Mouse (Mus musculus) spleen, adult 2 months (tissue): ENCODE results near the gene Ehd2. TPM values are rescaled to one million over a fixed set of nuclear protein-coding genes. Genes with fewer than 3 reads are reported as not detected.
A peak's percentile ranks its signal among the peaks of the same experiment; 100 is the strongest.

Source experiments
- DNase-seq, 2 experiments: peaks; one replicate each; pipeline versions ENCODE4 v3.0.0 to v3.0.0-alpha.2; 2012 to 2021; ENCODE audit warnings: low spot score in 2 of 2, low read depth in 1 of 2
- H3K27ac ChIP-seq: fragments of 200-500 bp; 2 replicates; pipeline ENCODE4 v1.5.1; 2012; ENCODE audit warnings: low read length, inconsistent platforms; ENCODE audit not compliant: insufficient read depth
- H3K27me3 ChIP-seq: fragments of 200-500 bp; 2 replicates; pipeline ENCODE4 v1.6.1; 2012; ENCODE audit warnings: mild to moderate bottlenecking, moderate library complexity, low read length, inconsistent platforms; ENCODE audit not compliant: control insufficient read depth, insufficient read depth
- H3K36me3 ChIP-seq: fragments of 200-500 bp; 2 replicates; pipeline ENCODE4 v1.6.1; 2012; ENCODE audit warnings: mild to moderate bottlenecking, low read length, inconsistent platforms; ENCODE audit not compliant: control insufficient read depth, insufficient read depth
- H3K4me1 ChIP-seq: fragments of 200-500 bp; 2 replicates; pipeline ENCODE4 v1.6.1; 2011; ENCODE audit warnings: inconsistent platforms; ENCODE audit not compliant: control insufficient read depth, insufficient read depth, insufficient read length
- H3K4me3 ChIP-seq: fragments of 200-500 bp; 2 replicates; pipeline ENCODE4 v1.5.1; 2011; ENCODE audit warnings: mild to moderate bottlenecking, inconsistent platforms; ENCODE audit not compliant: insufficient read depth, insufficient read length; ENCODE audit errors: extremely low read depth
- CTCF ChIP-seq: fragments of 200-500 bp; IDR thresholded peaks from 2 replicates; pipeline ENCODE4 v1.5.1; 2011; ENCODE audit warnings: mild to moderate bottlenecking, inconsistent platforms; ENCODE audit not compliant: insufficient read depth, insufficient read length, insufficient replicate concordance; ENCODE audit errors: extremely low read depth
- POLR2A ChIP-seq: fragments of 200-500 bp; IDR thresholded peaks from 2 replicates; pipeline ENCODE4 v1.6.1; 2011; ENCODE audit warnings: low read depth, low read length, inconsistent platforms
- WGBS: fragments of 180-500 bp; shearing (Covaris S2); methylation state at CpG from one replicate; pipeline ENCODE4 v1.1.7; 2018; 5-methylcytosine and 5-hydroxymethylcytosine counted together
- polyA plus RNA-seq: library from polyadenylated mRNA; depleted of rRNA; stranded (reverse); fragments of >200 nt; gene quantifications from 2 replicates; pipeline ENCODE4 v1.2.3, GENCODE M21; 2012

Ehd2 gene
- polyA plus RNA-seq, 1 experiment, result 17.2 TPM

GRCm38 (mm10) chr7:15933437-15934359 lies 33.7 kb downstream of the Ehd2 start:
- H3K4me3 ChIP-seq, result no peak overlapping the region
- no peaks in the 10 kb centered on the region for H3K4me1 ChIP-seq
- H3K27ac ChIP-seq, result no peak overlapping the region
- WGBS, result 39% methylated on average over 16 of the region's 16 CpGs
- no peaks in the 10 kb centered on the region for H3K27me3 ChIP-seq
- TF ChIP-seq POLR2A, result no peak
- TF ChIP-seq CTCF, result no peak
- H3K36me3 ChIP-seq, result peaks cover 14% of the 10 kb centered on the region
- no peak for DNase-seq

- 17% methylated on average over 3 of the region's 3 CpGs for WGBS
- Histone ChIP-seq H3K36me3 (no peaks in the 10 kb centered on the region), H3K4me1 (no peaks in the 10 kb centered on the region), H3K4me3 (no peak overlapping the region), H3K27ac (no peak overlapping the region), H3K27me3 (no peaks in the 10 kb centered on the region)
- DNase-seq, result no peak
- TF ChIP-seq CTCF, result no peak
- no peak for TF ChIP-seq POLR2A
Measured at GRCm38 (mm10) chr7:15931635-15932034, 35.7 kb downstream of the Ehd2 start.

- no peaks in the 10 kb centered on the region for H3K4me1 ChIP-seq
- no peak overlapping the region for H3K4me3 ChIP-seq
- no peaks in the 10 kb centered on the region for H3K27me3 ChIP-seq
- no peak overlapping the region for H3K27ac ChIP-seq
- WGBS, result 73% methylated on average over 2 of the region's 2 CpGs
- TF ChIP-seq POLR2A, result no peak
- no peak for TF ChIP-seq CTCF
- no peak for DNase-seq
- no peaks in the 10 kb centered on the region for H3K36me3 ChIP-seq
Measured at GRCm38 (mm10) chr7:15930543-15930942, 36.8 kb downstream of the Ehd2 start.

- 34% methylated on average over 4 of the region's 4 CpGs for WGBS
- no peaks in the 10 kb centered on the region for H3K4me1 ChIP-seq
- no peak overlapping the region for H3K27ac ChIP-seq
- no peak overlapping the region for H3K4me3 ChIP-seq
- DNase-seq, result peak; percentile 38 to 63
- H3K27me3 ChIP-seq, result no peaks in the 10 kb centered on the region
- H3K36me3 ChIP-seq, result no peaks in the 10 kb centered on the region
- no peak for TF ChIP-seq POLR2A
- peak; percentile 77; the same call in 1 of the 2 replicates for TF ChIP-seq CTCF
Measured at GRCm38 (mm10) chr7:15929910-15930309, 37.5 kb downstream of the Ehd2 start.

GRCm38 (mm10) chr7:15922220-15922773 lies 45.1 kb downstream of the Ehd2 start, which contains the start of gene Selenow:
Selenow (minus strand) TSS chr7:15922402.
- Histone ChIP-seq H3K27ac (peak within 1 kb of the TSS; percentile 88), H3K4me1 (peaks cover 11% of the 10 kb centered on the region; the same call in 1 of the 2 replicates), H3K36me3 (peaks cover 5% of the 10 kb centered on the region), H3K27me3 (no peaks in the 10 kb centered on the region), H3K4me3 (peak within 1 kb of the TSS; percentile 75)
- peak; percentile 88 to 92 for DNase-seq
- TF ChIP-seq CTCF, result no peak
- peak; percentile 92 for TF ChIP-seq POLR2A
- under 1% methylated on average over 33 of the region's 33 CpGs for WGBS

- H3K27ac ChIP-seq, result peak overlapping the region; percentile 88
- H3K4me3 ChIP-seq, result peak overlapping the region; percentile 75
- H3K27me3 ChIP-seq, result no peaks in the 10 kb centered on the region
- H3K36me3 ChIP-seq, result peaks cover 8% of the 10 kb centered on the region
- TF ChIP-seq POLR2A (no peak), CTCF (no peak)
- H3K4me1 ChIP-seq, result peaks cover 11% of the 10 kb centered on the region; the same call in 1 of the 2 replicates
- WGBS, result under 1% methylated on average over 10 of the region's 10 CpGs
- peak; percentile 43 to 56 for DNase-seq
Measured at GRCm38 (mm10) chr7:15921796-15922195, 45.6 kb downstream of the Ehd2 start.
